Mouse (Mus musculus): ENCODE measurements at regions not wholly inside any gene's neighbourhood (a gene's known extent, or its start where the extent isn't known, plus 50 kb on each side); places are given as distances from the start of the nearest gene placed in this dataset.

GRCm38 (mm10) chr1:169155484-169156459, 375.5 kb downstream of the Nuf2 start:
- DNase-seq: no peak

- DNase-seq: no peak
These were observed 389.0 kb downstream of the Nuf2 start for GRCm38 (mm10) chr1:169142216-169142615.

- DNase-seq: peak; percentile 3
These were observed 391.2 kb downstream of the Nuf2 start for GRCm38 (mm10) chr1:169140056-169140455.

- peak; percentile 2 for DNase-seq
These were observed 391.8 kb downstream of the Nuf2 start for GRCm38 (mm10) chr1:169139507-169139906.

- DNase-seq: no peak
These were observed 392.1 kb downstream of the Nuf2 start for GRCm38 (mm10) chr1:169139184-169139486.

- no peak for DNase-seq
These were observed 392.7 kb downstream of the Nuf2 start for GRCm38 (mm10) chr1:169138404-169139183.

GRCm38 (mm10) chr1:169135542-169135941, 395.7 kb downstream of the Nuf2 start:
- no peak for DNase-seq

- DNase-seq: no peak
These were observed 427.6 kb downstream of the Nuf2 start for GRCm38 (mm10) chr1:169103669-169104068.

GRCm38 (mm10) chr1:169103113-169103512, 428.2 kb downstream of the Nuf2 start:
- no peak for DNase-seq

- no peak for DNase-seq
These were observed 432.0 kb downstream of the Nuf2 start for GRCm38 (mm10) chr1:169099221-169099620.

- no peak for DNase-seq
These were observed 434.5 kb downstream of the Nuf2 start for GRCm38 (mm10) chr1:169096737-169097136.

GRCm38 (mm10) chr1:169093602-169094354, 437.5 kb downstream of the Nuf2 start:
- DNase-seq: peak; percentile 7

GRCm38 (mm10) chr1:169086032-169086431, 445.2 kb downstream of the Nuf2 start:
- peak; percentile 55 for DNase-seq

GRCm38 (mm10) chr1:169080686-169081085, 450.6 kb downstream of the Nuf2 start:
- DNase-seq: no peak

GRCm38 (mm10) chr1:169077228-169077627, 454.0 kb downstream of the Nuf2 start:
- DNase-seq: no peak

- peak; percentile 5 for DNase-seq
These were observed 455.3 kb downstream of the Nuf2 start for GRCm38 (mm10) chr1:169076006-169076405.

- DNase-seq: no peak
These were observed 459.9 kb downstream of the Nuf2 start for GRCm38 (mm10) chr1:169071366-169071765.

GRCm38 (mm10) chr1:169069647-169070046, 461.6 kb downstream of the Nuf2 start:
- DNase-seq: no peak

- DNase-seq: peak; percentile 3
These were observed 464.5 kb downstream of the Nuf2 start for GRCm38 (mm10) chr1:169066795-169067194.

GRCm38 (mm10) chr1:169060627-169061026, 470.6 kb downstream of the Nuf2 start:
- DNase-seq: peak; percentile 22

GRCm38 (mm10) chr1:169060145-169060544, 471.1 kb downstream of the Nuf2 start:
- no peak for DNase-seq

GRCm38 (mm10) chr1:169051863-169052257, 479.4 kb downstream of the Nuf2 start:
- peak; percentile 53 for DNase-seq

All from retina, postnatal 1 day (tissue).